Mouse (Mus musculus): ENCODE results near the gene Bpifb9a.
"Not testable (repeated sequence)": the region's sequence is repeated elsewhere in the genome, so short reads cannot be mapped to it uniquely, and the experiment has no call there.

Gene Bpifb9a

GRCm38 (mm10) chr2:154257554-154257953 lies at the start of gene Bpifb9a:
Gene Bpifb9a (plus strand): TSS chr2:154257854.
- not testable (repeated sequence) for DNase-seq (ENCODE audit: low spot score in 2 of 2)

GRCm38 (mm10) chr2:154209112-154209511 lies 48.5 kb upstream of the Bpifb9a start:
- DNase-seq (ENCODE audit: low spot score in 2 of 2): no peak

GRCm38 (mm10) chr2:154211121-154211520 lies 46.5 kb upstream of the Bpifb9a start:
- no peak for DNase-seq (ENCODE audit: low spot score in 2 of 2)

- peak; percentile 29 to 54 for DNase-seq (ENCODE audit: low spot score in 2 of 2)
These were observed 45.8 kb upstream of the Bpifb9a start for GRCm38 (mm10) chr2:154211881-154212280.

GRCm38 (mm10) chr2:154215191-154215590 lies 42.5 kb upstream of the Bpifb9a start:
- DNase-seq (ENCODE audit: low spot score in 2 of 2): peak in 1 of 2 experiments; percentile 57

- DNase-seq (ENCODE audit: low spot score in 2 of 2): no peak
These were observed 37.7 kb upstream of the Bpifb9a start for GRCm38 (mm10) chr2:154219950-154220349.

- DNase-seq (ENCODE audit: low spot score in 2 of 2): peak; percentile 33 to 41
These were observed 34.3 kb upstream of the Bpifb9a start, which contains the start of gene Bpifb5 for GRCm38 (mm10) chr2:154223265-154223916. Gene Bpifb5 (plus strand): TSS chr2:154223742.

GRCm38 (mm10) chr2:154223917-154224273 lies 33.8 kb upstream of the Bpifb9a start:
- DNase-seq (ENCODE audit: low spot score in 2 of 2): no peak

GRCm38 (mm10) chr2:154226991-154227390 lies 30.7 kb upstream of the Bpifb9a start:
- no peak for DNase-seq (ENCODE audit: low spot score in 2 of 2)

GRCm38 (mm10) chr2:154227830-154228229 lies 29.8 kb upstream of the Bpifb9a start:
- DNase-seq (ENCODE audit: low spot score in 2 of 2): no peak

GRCm38 (mm10) chr2:154233426-154233825 lies 24.2 kb upstream of the Bpifb9a start:
- DNase-seq (ENCODE audit: low spot score in 2 of 2): no peak

- no peak for DNase-seq (ENCODE audit: low spot score in 2 of 2)
These were observed 16.9 kb upstream of the Bpifb9a start for GRCm38 (mm10) chr2:154240771-154241170.

- not testable (repeated sequence) for DNase-seq (ENCODE audit: low spot score in 2 of 2)
These were observed 14.9 kb upstream of the Bpifb9a start for GRCm38 (mm10) chr2:154242726-154243125.

GRCm38 (mm10) chr2:154243356-154244036 lies 14.2 kb upstream of the Bpifb9a start:
- DNase-seq (ENCODE audit: low spot score in 2 of 2): peak; percentile 23 to 27

GRCm38 (mm10) chr2:154245322-154245721 lies 12.3 kb upstream of the Bpifb9a start:
- no peak for DNase-seq (ENCODE audit: low spot score in 2 of 2)

- not testable (repeated sequence) for DNase-seq (ENCODE audit: low spot score in 2 of 2)
These were observed 2.4 kb upstream of the Bpifb9a start for GRCm38 (mm10) chr2:154255254-154255653.

- no peak for DNase-seq (ENCODE audit: low spot score in 2 of 2)
These were observed 1.9 kb upstream of the Bpifb9a start for GRCm38 (mm10) chr2:154255770-154256169.

GRCm38 (mm10) chr2:154264397-154264796 lies 6.7 kb downstream of the Bpifb9a start:
- not testable (repeated sequence) for DNase-seq (ENCODE audit: low spot score in 2 of 2)

GRCm38 (mm10) chr2:154291866-154292265 lies 34.2 kb downstream of the Bpifb9a start:
- DNase-seq (ENCODE audit: low spot score in 2 of 2): not testable (repeated sequence)

GRCm38 (mm10) chr2:154292833-154293232 lies 35.2 kb downstream of the Bpifb9a start:
- no peak for DNase-seq (ENCODE audit: low spot score in 2 of 2)

GRCm38 (mm10) chr2:154294746-154295145 lies 37.1 kb downstream of the Bpifb9a start:
- peak in 1 of 2 experiments; percentile 14 for DNase-seq (ENCODE audit: low spot score in 2 of 2)

- DNase-seq (ENCODE audit: low spot score in 2 of 2): peak in 1 of 2 experiments; percentile 48
These were observed 42.8 kb downstream of the Bpifb9a start for GRCm38 (mm10) chr2:154300496-154300895.

GRCm38 (mm10) chr2:154301763-154302162 lies 44.1 kb downstream of the Bpifb9a start:
- DNase-seq (ENCODE audit: low spot score in 2 of 2): no peak

Measured in frontal cortex, postnatal 10 days (tissue).